Mouse (Mus musculus) hindbrain, embryonic 10.5 days (tissue): Measurements from ENCODE around the gene Slc35f3. TPM values are rescaled to one million over a fixed set of nuclear protein-coding genes. Genes with fewer than 3 reads are reported as not detected.

Source experiments
- DNase-seq: peaks from one replicate; pipeline ENCODE4 v3.0.0-alpha.2; 2017; ENCODE audit warnings: low spot score
- H3K27ac ChIP-seq: fragments of 300-500 bp; sonication (generic); 2 replicates; pipeline ENCODE4 v1.5.1; 2016; ENCODE audit warnings: mild to moderate bottlenecking, moderate library complexity
- H3K27me3 ChIP-seq: fragments of 300-500 bp; sonication (generic); 2 replicates; pipeline ENCODE4 v1.6.1; 2016; ENCODE audit warnings: mild to moderate bottlenecking; ENCODE audit not compliant: poor library complexity, insufficient read depth, severe bottlenecking
- H3K36me3 ChIP-seq: fragments of 300-500 bp; sonication (generic); 2 replicates; pipeline ENCODE4 v1.6.1; 2016; ENCODE audit warnings: mild to moderate bottlenecking, moderate library complexity
- H3K4me1 ChIP-seq: fragments of 300-500 bp; sonication (generic); replicated peaks from 2 replicates; pipeline ENCODE4 v1.6.1; 2016; ENCODE audit warnings: mild to moderate bottlenecking
- H3K4me3 ChIP-seq: fragments of 300-500 bp; sonication (generic); 2 replicates; pipeline ENCODE4 v1.5.1; 2016; ENCODE audit warnings: mild to moderate bottlenecking, moderate library complexity
- H3K9me3 ChIP-seq: fragments of 300-500 bp; sonication (generic); 2 replicates; pipeline ENCODE4 v1.6.1; 2016; ENCODE audit warnings: mild to moderate bottlenecking, moderate library complexity
- WGBS: fragments of 180-500 bp; shearing (Covaris S2); methylation state at CpG from one replicate; pipeline ENCODE4 v1.1.7; 2016; 5-methylcytosine and 5-hydroxymethylcytosine counted together
- polyA plus RNA-seq: library from polyadenylated mRNA; unstranded; fragments of >200 nt; fragmentation: Nextera tagmentation; extraction: Ambion mirVana; gene quantifications from 2 replicates; pipeline ENCODE4 v1.2.1, GENCODE M21; 2016

Slc35f3 gene
- polyA plus RNA-seq: 0.06 and 0.10 TPM in 2 replicates

DNA sequence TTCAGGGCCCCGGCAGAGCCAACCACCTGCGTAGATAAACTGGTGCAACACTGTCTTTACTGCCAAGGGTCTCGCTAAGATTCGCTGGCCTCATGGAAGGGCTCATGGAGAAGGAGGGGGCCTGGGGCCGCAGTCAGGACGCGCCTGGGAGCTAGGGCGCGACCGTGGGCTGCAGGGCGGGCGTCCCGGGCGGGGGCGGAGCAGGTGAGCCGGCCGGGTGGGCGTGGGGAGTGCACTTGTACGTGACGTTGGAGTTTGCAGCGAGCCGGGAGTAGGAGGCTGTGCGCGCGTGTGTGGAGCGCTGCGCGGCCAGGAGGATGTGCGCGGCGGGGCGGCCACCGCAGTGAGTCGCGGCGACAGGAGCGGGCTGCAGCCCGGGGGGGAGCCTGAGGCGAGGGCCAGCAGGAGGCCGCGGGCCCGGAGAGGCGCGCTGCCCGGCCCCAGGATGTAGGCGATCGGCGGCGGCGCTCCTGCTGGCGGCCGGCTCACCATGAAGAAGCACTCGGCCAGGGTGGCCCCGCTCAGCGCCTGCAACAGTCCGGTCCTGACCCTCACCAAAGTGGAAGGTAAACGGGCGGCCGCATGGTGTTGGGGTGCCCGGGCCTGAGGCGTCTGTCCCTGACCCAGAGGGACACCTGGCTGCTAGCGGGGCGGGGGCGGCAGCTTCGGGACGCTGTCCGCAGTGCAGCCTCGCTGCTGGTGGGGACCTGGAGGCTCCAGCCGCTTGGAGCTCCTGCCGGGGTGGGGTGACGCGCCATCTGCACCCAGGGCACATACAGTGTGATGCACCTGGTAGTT is at the start of gene Slc35f3:
Gene Slc35f3, plus strand, starts transcription at position 263 of the 798 bp plus-strand sequence.
- H3K9me3 ChIP-seq: no peaks in the 10 kb centered on the region
- no peaks in the 10 kb centered on the region for H3K36me3 ChIP-seq
- H3K27ac ChIP-seq: peak within 1 kb of the TSS; percentile 73
- H3K4me3 ChIP-seq: peak within 1 kb of the TSS; percentile 69
- peaks cover 45% of the 10 kb centered on the region for H3K27me3 ChIP-seq
- 2% methylated on average over 72 of the region's 72 CpGs for WGBS
- peak; percentile 53 for DNase-seq
- H3K4me1 ChIP-seq: peaks cover 18% of the 10 kb centered on the region

DNA sequence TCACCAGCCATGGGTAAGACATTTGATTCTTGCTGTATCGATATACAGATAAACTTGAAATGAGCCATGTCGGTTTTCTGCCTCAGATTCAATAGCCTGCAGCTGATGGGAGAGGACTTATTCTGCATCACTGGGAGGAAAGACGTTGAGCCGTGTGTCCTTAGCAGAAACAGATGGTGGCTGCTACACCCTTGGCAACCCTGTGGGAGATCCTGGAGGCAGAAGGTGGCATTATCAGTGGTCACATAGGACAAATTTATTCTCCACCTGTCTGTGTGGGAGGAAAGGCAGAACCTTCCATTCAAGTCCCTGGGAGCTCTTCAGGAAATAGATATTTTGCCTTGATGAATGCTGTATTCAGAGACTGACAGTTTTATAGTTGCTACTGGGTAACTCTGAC is 47.9 kb upstream of the Slc35f3 start:
- Histone ChIP-seq H3K9me3 (no peaks in the 10 kb centered on the region), H3K27ac (no peak overlapping the region), H3K36me3 (no peaks in the 10 kb centered on the region), H3K4me1 (no peaks in the 10 kb centered on the region), H3K27me3 (peaks cover 48% of the 10 kb centered on the region), H3K4me3 (no peak overlapping the region)
- WGBS: 89% methylated on average over 4 of the region's 4 CpGs
- no peak for DNase-seq

DNA sequence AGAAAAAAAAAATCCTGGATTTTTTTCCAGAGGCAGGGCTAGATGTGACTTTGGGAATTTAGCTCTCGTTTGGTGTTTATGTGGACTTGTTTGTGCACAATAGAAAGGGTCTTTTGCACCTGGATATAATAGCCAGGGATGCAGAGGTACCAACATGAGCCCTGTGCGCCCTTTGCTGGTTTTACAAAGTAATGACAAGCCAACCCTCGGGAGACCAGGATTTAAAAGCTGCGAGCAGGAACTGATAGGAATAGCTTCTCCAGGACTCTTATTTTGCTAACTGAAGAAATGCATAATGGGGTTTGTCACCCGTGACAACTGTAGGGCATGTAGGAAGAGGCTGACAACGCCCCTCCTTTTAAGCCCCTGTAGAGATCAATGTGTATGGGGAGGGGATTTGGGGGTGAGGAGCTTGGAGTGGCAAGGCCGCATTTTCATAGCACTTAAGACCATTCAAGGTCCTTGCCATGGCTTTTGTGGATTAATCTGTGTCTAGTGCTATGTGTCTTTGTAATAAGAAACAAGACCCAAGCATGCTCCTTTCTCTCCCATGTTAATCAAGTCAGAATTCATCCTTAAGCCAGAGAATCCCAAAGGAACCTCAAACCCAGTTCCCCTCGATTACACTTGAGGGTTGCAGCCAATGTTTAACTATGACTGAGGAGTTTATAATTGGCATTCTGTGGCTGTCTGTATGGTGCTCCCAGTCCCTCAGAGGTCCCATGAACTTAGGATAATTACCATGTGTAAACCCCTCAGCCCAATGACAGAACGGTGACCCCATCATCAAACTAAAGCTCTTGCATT is 41.6 kb upstream of the Slc35f3 start:
- H3K9me3 ChIP-seq: no peaks in the 10 kb centered on the region
- peaks cover 91% of the 10 kb centered on the region for H3K27me3 ChIP-seq
- no peak overlapping the region for H3K27ac ChIP-seq
- peak; percentile 26 for DNase-seq
- peaks cover 22% of the 10 kb centered on the region for H3K4me1 ChIP-seq
- H3K36me3 ChIP-seq: no peaks in the 10 kb centered on the region
- 32% methylated on average over 9 of the region's 9 CpGs for WGBS
- no peak overlapping the region for H3K4me3 ChIP-seq

DNA sequence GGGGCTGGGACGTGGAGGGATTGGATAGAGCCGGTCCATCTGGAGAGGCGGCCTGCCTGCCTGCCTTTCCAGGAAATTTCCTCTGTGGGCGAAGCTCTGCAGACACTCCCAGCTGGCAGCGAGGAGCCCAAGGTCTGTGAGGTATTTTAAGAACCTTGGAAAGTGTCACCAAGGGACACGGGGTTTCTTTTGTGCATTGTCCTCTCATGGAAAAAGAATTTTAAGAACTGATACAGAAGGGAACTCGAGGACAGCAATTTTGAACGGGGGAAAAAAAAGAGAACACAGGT is 41.0 kb upstream of the Slc35f3 start:
- Histone ChIP-seq H3K36me3 (no peaks in the 10 kb centered on the region), H3K4me3 (no peak overlapping the region), H3K9me3 (no peaks in the 10 kb centered on the region), H3K27ac (no peak overlapping the region), H3K4me1 (peaks cover 22% of the 10 kb centered on the region), H3K27me3 (peaks cover 89% of the 10 kb centered on the region)
- no peak for DNase-seq
- 55% methylated on average over 8 of the region's 8 CpGs for WGBS

DNA sequence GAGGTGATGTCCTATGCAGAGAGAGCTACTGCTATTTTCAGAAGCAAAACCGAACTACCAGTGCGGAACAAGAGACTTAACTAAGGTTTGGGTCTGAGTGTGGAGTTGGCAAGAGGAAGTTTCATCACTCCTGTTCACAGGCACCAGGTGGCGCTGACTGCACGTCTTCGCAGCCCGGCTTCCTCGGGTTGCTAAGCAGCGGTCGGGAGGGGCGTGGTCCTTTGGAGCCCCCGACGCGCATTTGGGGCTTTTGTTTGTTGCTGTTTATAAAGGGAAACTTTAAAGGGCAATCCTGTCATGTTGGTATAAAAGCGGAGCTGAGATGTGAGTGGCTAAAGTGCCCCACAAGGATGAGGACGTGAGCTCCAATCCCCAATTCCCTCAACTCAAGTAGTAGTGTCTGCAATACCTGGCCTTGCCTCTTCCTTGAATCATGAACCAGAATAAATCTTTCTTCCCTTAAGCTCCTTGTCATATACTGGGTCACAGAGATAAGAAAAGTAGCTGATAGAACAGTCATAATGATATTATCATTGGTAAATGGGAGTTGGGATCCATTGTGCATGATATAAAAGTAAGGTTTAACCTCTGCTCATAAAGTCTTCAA is 40.1 kb upstream of the Slc35f3 start:
- Histone ChIP-seq H3K4me1 (peaks cover 22% of the 10 kb centered on the region), H3K4me3 (peak overlapping the region; percentile 30), H3K27me3 (peaks cover 84% of the 10 kb centered on the region), H3K27ac (no peak overlapping the region), H3K36me3 (no peaks in the 10 kb centered on the region), H3K9me3 (no peaks in the 10 kb centered on the region)
- 5% methylated on average over 15 of the region's 15 CpGs for WGBS
- DNase-seq: peak; percentile 71

DNA sequence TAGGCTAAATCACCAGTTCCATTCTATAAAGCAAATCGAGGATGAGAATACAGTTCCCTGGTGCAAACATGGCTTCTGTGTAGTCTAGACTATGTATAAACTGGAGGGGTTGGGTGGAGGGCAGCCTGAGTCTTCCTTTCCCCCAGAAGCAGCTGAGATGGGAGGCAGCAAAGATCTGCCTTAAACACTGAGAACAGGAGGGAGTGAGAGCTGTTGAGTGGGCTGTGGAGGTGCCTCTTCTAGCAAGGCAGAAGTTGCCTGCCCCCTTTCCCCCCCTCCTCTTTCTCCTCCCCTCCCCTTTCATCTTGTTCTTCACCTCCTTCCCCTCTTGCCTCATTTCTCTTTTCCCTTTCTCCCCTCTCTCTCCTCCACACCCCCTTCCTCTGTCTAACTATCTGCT is 33.2 kb upstream of the Slc35f3 start:
- Histone ChIP-seq H3K36me3 (no peaks in the 10 kb centered on the region), H3K4me1 (no peaks in the 10 kb centered on the region), H3K9me3 (no peaks in the 10 kb centered on the region), H3K27ac (no peak overlapping the region), H3K4me3 (no peak overlapping the region), H3K27me3 (peaks cover 21% of the 10 kb centered on the region)
- DNase-seq: no peak
- WGBS: 76% methylated on average over 1 of the region's 1 CpGs

DNA sequence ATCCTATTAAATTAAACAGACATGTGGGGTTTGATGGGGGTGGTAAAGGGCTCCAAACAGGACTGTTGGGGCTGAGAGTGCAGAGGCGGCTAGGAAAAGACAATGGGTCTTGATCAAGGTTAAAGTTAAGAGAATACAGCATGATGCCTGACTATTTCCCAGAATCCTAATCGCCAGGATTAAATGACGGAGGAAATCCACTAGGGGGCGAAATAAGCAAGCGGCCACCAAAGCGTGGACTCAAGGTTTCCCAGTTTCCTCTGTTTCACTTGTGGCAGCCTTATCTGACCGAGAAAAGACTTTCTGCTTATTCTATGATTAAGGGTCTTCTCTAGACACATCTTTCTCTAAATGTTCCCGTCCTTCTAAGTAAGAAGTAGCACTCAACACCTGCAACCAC is 31.2 kb upstream of the Slc35f3 start:
- H3K4me3 ChIP-seq: no peak overlapping the region
- DNase-seq: peak; percentile 4
- no peaks in the 10 kb centered on the region for H3K36me3 ChIP-seq
- no peaks in the 10 kb centered on the region for H3K4me1 ChIP-seq
- WGBS: 36% methylated on average over 8 of the region's 8 CpGs
- no peaks in the 10 kb centered on the region for H3K9me3 ChIP-seq
- H3K27me3 ChIP-seq: peaks cover 7% of the 10 kb centered on the region; the same call in 1 of the 2 replicates
- H3K27ac ChIP-seq: no peak overlapping the region

DNA sequence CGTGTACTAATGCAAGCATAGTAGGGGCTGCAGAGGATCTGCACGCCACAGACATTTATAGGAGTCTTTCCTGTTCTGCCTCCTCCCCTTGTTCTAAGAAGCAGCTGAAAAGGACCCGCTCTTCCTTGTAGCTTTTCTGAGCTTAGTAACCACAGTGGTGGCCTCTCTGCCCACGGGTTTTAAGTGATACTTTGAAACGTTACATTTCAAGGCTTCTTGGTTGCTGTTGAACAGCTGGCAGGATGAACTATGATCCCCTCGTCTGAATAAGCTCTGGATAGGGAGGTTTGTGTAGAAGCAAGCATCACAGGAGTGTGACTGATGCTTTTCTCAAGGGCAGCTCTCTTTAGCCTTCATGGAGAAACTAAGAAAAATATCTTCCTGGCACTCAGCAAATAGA is 28.6 kb upstream of the Slc35f3 start:
- H3K36me3 ChIP-seq: no peaks in the 10 kb centered on the region
- H3K9me3 ChIP-seq: no peaks in the 10 kb centered on the region
- H3K4me3 ChIP-seq: no peak overlapping the region
- no peaks in the 10 kb centered on the region for H3K4me1 ChIP-seq
- WGBS: 62% methylated on average over 6 of the region's 6 CpGs
- H3K27me3 ChIP-seq: no peaks in the 10 kb centered on the region; the same call in 1 of the 2 replicates
- H3K27ac ChIP-seq: no peak overlapping the region
- no peak for DNase-seq

DNA sequence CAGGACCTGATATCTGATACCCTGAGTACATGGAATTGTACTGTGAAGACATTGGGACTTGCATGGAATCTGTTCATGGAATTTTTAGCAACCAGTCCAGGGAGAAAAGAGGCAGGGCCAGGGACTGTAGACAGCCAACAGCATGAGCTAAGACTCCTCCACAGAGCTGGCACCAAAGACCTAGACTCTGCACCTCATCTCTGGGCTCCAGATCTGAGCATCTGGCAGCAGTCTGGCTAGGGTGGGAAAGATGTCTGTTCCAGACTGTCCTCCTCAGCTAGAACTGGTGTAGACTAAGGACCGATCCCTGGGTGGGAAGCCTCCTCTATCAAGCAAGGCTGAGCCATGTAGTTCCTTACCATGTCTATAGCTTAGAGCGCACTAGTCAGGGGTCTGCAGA is 25.9 kb upstream of the Slc35f3 start:
- DNase-seq: no peak
- no peaks in the 10 kb centered on the region for H3K9me3 ChIP-seq
- WGBS: 96% methylated on average over 2 of the region's 2 CpGs
- H3K4me3 ChIP-seq: no peak overlapping the region
- no peaks in the 10 kb centered on the region for H3K36me3 ChIP-seq
- no peaks in the 10 kb centered on the region for H3K27me3 ChIP-seq
- no peaks in the 10 kb centered on the region for H3K4me1 ChIP-seq
- H3K27ac ChIP-seq: no peak overlapping the region

DNA sequence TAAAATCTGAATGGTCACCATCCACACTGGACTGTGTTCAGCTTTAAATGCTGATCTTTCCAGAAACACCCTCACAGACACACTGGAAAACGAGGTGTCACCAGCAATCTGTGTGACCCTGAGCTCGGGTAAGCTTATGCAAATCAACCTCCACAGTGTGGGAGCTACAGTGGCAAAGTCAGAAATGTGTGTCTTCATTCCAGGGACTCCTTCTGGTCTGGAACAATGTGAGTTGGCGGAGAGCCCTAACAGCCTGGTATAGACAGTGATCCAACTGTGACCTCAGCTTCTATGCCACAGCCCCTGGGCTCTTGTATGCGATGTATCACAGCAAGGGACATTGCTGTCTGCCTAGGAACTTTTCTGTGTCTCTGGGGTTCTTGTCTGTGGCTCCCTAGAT is 25.3 kb upstream of the Slc35f3 start:
- H3K4me1 ChIP-seq: no peaks in the 10 kb centered on the region
- H3K9me3 ChIP-seq: no peaks in the 10 kb centered on the region
- H3K4me3 ChIP-seq: no peak overlapping the region
- 74% methylated on average over 4 of the region's 4 CpGs for WGBS
- no peak overlapping the region for H3K27ac ChIP-seq
- H3K36me3 ChIP-seq: no peaks in the 10 kb centered on the region
- no peak for DNase-seq
- no peaks in the 10 kb centered on the region for H3K27me3 ChIP-seq

DNA sequence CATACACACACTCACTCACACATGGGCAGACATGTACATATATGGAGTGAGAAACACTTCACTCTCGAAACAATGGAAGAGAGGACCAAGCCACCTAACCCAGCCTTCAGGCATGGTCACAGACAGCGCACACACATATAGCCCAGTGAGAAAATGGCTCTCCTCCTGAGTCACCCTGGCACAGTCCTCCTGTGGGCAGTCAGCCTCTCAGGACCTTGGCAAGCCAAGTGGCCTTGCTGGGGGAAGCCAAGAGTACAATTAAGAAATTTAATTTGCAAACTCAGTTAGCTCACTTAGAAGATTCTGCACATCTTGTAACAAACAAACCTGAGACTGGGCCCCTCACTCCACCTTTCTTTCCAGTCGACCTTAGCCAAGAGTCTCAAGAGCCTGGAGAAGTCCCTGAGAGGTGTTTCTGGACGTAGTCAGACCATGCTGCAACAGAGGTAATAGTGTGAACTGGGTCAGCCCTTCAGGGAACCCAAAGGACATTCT is 23.4 kb upstream of the Slc35f3 start:
- 73% methylated on average over 4 of the region's 4 CpGs for WGBS

DNA sequence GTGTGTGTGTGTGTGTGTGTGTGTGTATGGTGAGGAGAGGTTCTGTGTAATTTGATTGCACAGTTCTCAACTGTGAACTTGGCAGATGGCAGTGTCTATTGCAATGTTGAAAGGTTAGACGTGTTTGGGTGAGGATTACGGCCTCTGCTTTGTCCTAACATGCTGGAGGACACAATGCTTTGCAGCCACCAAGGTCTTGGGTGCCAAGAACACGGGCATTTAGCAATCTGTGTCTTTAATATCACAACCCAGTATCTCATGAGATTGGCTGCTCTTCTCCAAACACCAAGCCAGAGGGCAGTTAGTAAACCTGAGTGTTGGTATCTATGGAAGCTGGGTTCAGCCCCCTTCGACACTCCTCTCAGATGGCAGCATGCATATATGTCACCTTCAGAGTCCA is 22.5 kb upstream of the Slc35f3 start:
- Histone ChIP-seq H3K9me3 (no peaks in the 10 kb centered on the region), H3K4me1 (no peaks in the 10 kb centered on the region), H3K36me3 (no peaks in the 10 kb centered on the region), H3K27me3 (no peaks in the 10 kb centered on the region), H3K4me3 (no peak overlapping the region), H3K27ac (no peak overlapping the region)
- no peak for DNase-seq
- WGBS: 84% methylated on average over 4 of the region's 4 CpGs

More for the DNA sequence above, 23.4 kb upstream of the Slc35f3 start:
- H3K4me3 ChIP-seq: no peak overlapping the region
- DNase-seq: no peak
- no peak overlapping the region for H3K27ac ChIP-seq
- no peaks in the 10 kb centered on the region for H3K27me3 ChIP-seq
- H3K4me1 ChIP-seq: no peaks in the 10 kb centered on the region
- no peaks in the 10 kb centered on the region for H3K36me3 ChIP-seq
- H3K9me3 ChIP-seq: no peaks in the 10 kb centered on the region

DNA sequence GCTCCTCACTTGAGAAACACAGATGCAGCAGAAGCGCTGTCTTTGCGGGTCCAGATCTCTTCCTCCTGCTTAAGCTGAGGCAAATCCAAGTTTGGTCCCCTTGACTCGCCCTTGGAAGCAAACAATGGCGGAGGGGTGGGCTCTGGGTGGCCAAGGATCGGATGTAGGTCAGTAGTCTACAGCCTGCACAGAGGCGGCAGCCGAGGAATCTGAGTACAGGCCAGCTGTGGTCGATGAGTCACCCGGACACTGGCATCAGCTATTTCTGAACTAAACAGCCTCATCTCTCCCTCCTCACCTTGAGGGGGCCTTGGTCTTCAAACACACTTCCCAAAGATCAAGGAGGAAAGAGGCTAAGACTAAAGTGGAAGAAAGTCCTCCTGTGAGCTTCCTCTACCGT is 6.4 kb upstream of the Slc35f3 start:
- WGBS: 88% methylated on average over 10 of the region's 10 CpGs
- no peak overlapping the region for H3K4me3 ChIP-seq
- no peaks in the 10 kb centered on the region for H3K36me3 ChIP-seq
- peaks cover 4% of the 10 kb centered on the region; the same call in 1 of the 2 replicates for H3K27me3 ChIP-seq
- no peak overlapping the region for H3K27ac ChIP-seq
- H3K9me3 ChIP-seq: no peaks in the 10 kb centered on the region
- no peak for DNase-seq
- no peaks in the 10 kb centered on the region for H3K4me1 ChIP-seq
